Comparison of ENCODE assay signal across 24 mouse cellular contexts in genomic region chr16:33318059-33318458, GRCm38 (mm10).
DNase-seq lines count a peak whose midpoint lies in the region; ATAC-seq and TF ChIP-seq lines count a peak whose summit lies in the region.
"Had no signal": no experiment of that assay in that cellular context is flagged by ENCODE, and none has a peak within 500 bp of the region (broad histone marks: within the 10 kb centered on the region; RNA-seq: fewer than 3 reads in every experiment).

No protein-coding gene starts in this region.

- WGBS in liver, postnatal 0 days (ENCODE audit: insufficient replicate concordance), result 73% methylated on average over 7 of the region's 7 CpGs
- 86% methylated on average over 7 of the region's 7 CpGs for WGBS in liver, embryonic 11.5 days

- no peak for TF ChIP-seq EP300 in liver, postnatal 0 days (IDR thresholded peaks at IDR 0.05; ENCODE audit: low read depth)

- H3K27ac ChIP-seq in left cerebral cortex, adult 2 months, result peak overlapping the region; percentile 26; the same call in 1 of the 2 replicates
- H3K27ac ChIP-seq in liver, postnatal 0 days (ENCODE audit: low read depth), result no peak overlapping the region
- H3K27ac ChIP-seq in liver, embryonic 11.5 days (ENCODE audit: low read depth, low read length), result no peak overlapping the region
- H3K27ac ChIP-seq: gastrocnemius, adult 2 months; heart, adult 2 months; heart, embryonic 10.5 days; heart, embryonic 13.5 days; hindbrain, embryonic 14.5 days; hindbrain, postnatal 0 days had no signal

- H3K4me1 ChIP-seq in liver, postnatal 0 days (ENCODE audit: insufficient read depth), result no peaks in the 10 kb centered on the region
- H3K4me1 ChIP-seq in liver, embryonic 11.5 days (replicated peaks; ENCODE audit: control insufficient read depth, insufficient read depth, low read length), result no peaks in the 10 kb centered on the region

- H3K9ac ChIP-seq in liver, postnatal 0 days (replicated peaks), result no peak overlapping the region
- no peak overlapping the region for H3K9ac ChIP-seq in liver, embryonic 11.5 days (ENCODE audit: low read depth, low read length)
- H3K9ac ChIP-seq: forebrain, postnatal 0 days; heart, embryonic 13.5 days; hindbrain, embryonic 14.5 days had no signal

- no peak for DNase-seq in left cerebral cortex, adult 2 months (ENCODE audit: extremely low spot score in 1 of 2, low spot score in 2 of 2)
- DNase-seq in left cerebral cortex, postnatal 36 days (ENCODE audit: low spot score in 2 of 2), result no peak
- no peak for DNase-seq in liver, postnatal 0 days
- no peak for DNase-seq in liver, embryonic 11.5 days (ENCODE audit: low spot score)
- no peak for DNase-seq in urinary bladder, adult 2 months (ENCODE audit: low spot score)
- DNase-seq: adrenal gland, adult 8-10 months; adrenal gland, postnatal 25 days; cerebellum, adult 11-12 months; cerebellum, adult 8-10 months; cerebellum, postnatal 10 days; cerebellum, postnatal 36 days; forebrain, postnatal 0 days; gastrocnemius, adult 2 months; gastrocnemius, postnatal 14 days; heart, adult 2 months; heart, postnatal 14 days; heart, postnatal 4 days had no signal

- ATAC-seq in liver, postnatal 0 days, result peak; percentile 89
- ATAC-seq in liver, embryonic 11.5 days (replicated peaks; ENCODE audit: low FRiP score), result no peak
- ATAC-seq in granulocyte monocyte progenitor cell, adult 5-6 weeks (replicated peaks; ENCODE audit: poor library complexity, severe bottlenecking), result peak; percentile 82
- ATAC-seq: activated CD4-positive, CD25-positive, alpha-beta regulatory T cell, adult 4 months; forebrain, embryonic 14.5 days; forebrain, postnatal 0 days; hindbrain, postnatal 0 days had no signal

- no peak overlapping the region for H3K4me2 ChIP-seq in liver, postnatal 0 days (ENCODE audit: low read depth, low read length)
- no peak overlapping the region for H3K4me2 ChIP-seq in liver, embryonic 11.5 days
- H3K4me2 ChIP-seq: hindbrain, embryonic 14.5 days had no signal

- H3K9me3 ChIP-seq in liver, postnatal 0 days (ENCODE audit: low read length), result no peaks in the 10 kb centered on the region
- H3K9me3 ChIP-seq in liver, embryonic 11.5 days (ENCODE audit: control insufficient read depth, low read length), result no peaks in the 10 kb centered on the region
- H3K9me3 ChIP-seq: heart, embryonic 10.5 days; heart, embryonic 13.5 days had no signal

- TF ChIP-seq CTCF in left cerebral cortex, adult 2 months (IDR thresholded peaks at IDR 0.05), result no peak
- no peak for TF ChIP-seq CTCF in liver, postnatal 0 days (IDR thresholded peaks at IDR 0.05; ENCODE audit: low read depth)

- intact Hi-C loops in left cerebral cortex, adult 2 months (cut with DNase I), result no loop called here
- intact Hi-C loops in left cerebral cortex, postnatal 36 days (cut with DNase I), result no loop called here

- H3K4me3 ChIP-seq in left cerebral cortex, adult 2 months, result no peak overlapping the region
- no peak overlapping the region for H3K4me3 ChIP-seq in liver, postnatal 0 days (ENCODE audit: low read depth, low read length)
- no peak overlapping the region for H3K4me3 ChIP-seq in liver, embryonic 11.5 days (ENCODE audit: low read depth, low read length)
- H3K4me3 ChIP-seq: gastrocnemius, adult 2 months; heart, adult 2 months; heart, embryonic 10.5 days; heart, embryonic 13.5 days had no signal

- no peaks in the 10 kb centered on the region for H3K36me3 ChIP-seq in liver, postnatal 0 days (replicated peaks; ENCODE audit: insufficient read depth, low read length)
- no peaks in the 10 kb centered on the region for H3K36me3 ChIP-seq in liver, embryonic 11.5 days (ENCODE audit: control insufficient read depth, insufficient read depth, low read length)
- H3K36me3 ChIP-seq: heart, embryonic 10.5 days; heart, embryonic 13.5 days had no signal

- H3K27me3 ChIP-seq in liver, postnatal 0 days (ENCODE audit: insufficient read depth, low read length), result no peaks in the 10 kb centered on the region
- no peaks in the 10 kb centered on the region for H3K27me3 ChIP-seq in liver, embryonic 11.5 days (replicated peaks; ENCODE audit: control insufficient read depth, insufficient read depth, low read length)
- H3K27me3 ChIP-seq: heart, embryonic 13.5 days had no signal
